Mouse (Mus musculus): Measurements from ENCODE around the gene Prrxl1. TPM values are rescaled to one million over a fixed set of nuclear protein-coding genes. Genes with fewer than 3 reads are reported as not detected.

Gene Prrxl1
- polyA plus RNA-seq, 1 experiment: not detected

DNA sequence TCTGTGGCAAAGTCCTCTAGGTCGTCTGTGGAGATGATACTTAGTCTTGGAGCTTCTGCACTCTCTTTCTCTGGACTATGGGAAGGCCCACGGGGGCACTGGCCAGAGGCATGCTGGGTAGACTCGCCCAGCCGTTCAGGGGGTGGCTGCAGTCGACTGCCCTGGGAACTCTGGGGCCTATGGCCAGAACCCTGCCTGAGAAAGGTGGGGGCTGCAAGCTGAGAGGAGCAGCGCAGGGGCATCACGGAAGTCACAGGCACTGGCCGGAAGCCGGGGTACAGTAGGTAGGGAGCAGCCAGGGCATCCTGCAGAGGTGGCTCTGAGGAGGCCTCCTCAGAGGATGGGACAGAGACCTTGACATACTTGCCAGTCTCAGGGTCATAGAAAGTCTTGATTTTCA, 60.6 kb downstream of the Prrxl1 start:
- H3K4me3 ChIP-seq: no peak overlapping the region
- TF ChIP-seq CEBPB (IDR thresholded peaks at IDR 0.05; ENCODE audit: insufficient read depth, poor library complexity, severe bottlenecking) (no peak), MYOG (IDR thresholded peaks at IDR 0.05; ENCODE audit: control insufficient read depth in 1 of 3, insufficient read depth in 1 of 3, insufficient read length in 2 of 3, low read depth in 2 of 3) (no peak), MYOD1 (IDR thresholded peaks at IDR 0.05; ENCODE audit: control insufficient read depth in 1 of 3, insufficient read length in 2 of 3, low read depth in 2 of 3) (no peak), E2F4 (IDR thresholded peaks at IDR 0.05; ENCODE audit: insufficient read depth) (no peak), POLR2A (IDR thresholded peaks at IDR 0.05; ENCODE audit: insufficient read length, low read depth) (no peak), MAX (IDR thresholded peaks at IDR 0.05; ENCODE audit: low read depth) (no peak), USF1 (IDR thresholded peaks at IDR 0.05; ENCODE audit: low read depth) (no peak), SRF (IDR thresholded peaks at IDR 0.05; ENCODE audit: control insufficient read depth, insufficient read length, low read depth) (no peak), REST (IDR thresholded peaks at IDR 0.05; ENCODE audit: insufficient read depth, insufficient read length) (no peak), POLR2AphosphoS2 (IDR thresholded peaks at IDR 0.05; ENCODE audit: insufficient read length, low read depth) (no peak), TCF3 (IDR thresholded peaks at IDR 0.05; ENCODE audit: insufficient read length, low read depth) (no peak), TCF12 (IDR thresholded peaks at IDR 0.05; ENCODE audit: insufficient read depth, poor library complexity, severe bottlenecking) (no peak)
- H3K36me3 ChIP-seq (ENCODE audit: control insufficient read depth, insufficient read depth): no peaks in the 10 kb centered on the region
- H3K4me2 ChIP-seq (ENCODE audit: low read depth): no peak overlapping the region
- H3K79me2 ChIP-seq (ENCODE audit: control insufficient read depth, insufficient read depth): no peaks in the 10 kb centered on the region
- peaks cover 59% of the 10 kb centered on the region for H3K27me3 ChIP-seq (ENCODE audit: control insufficient read depth, insufficient read depth, insufficient read length)
- H3ac ChIP-seq (ENCODE audit: control insufficient read depth, insufficient read length): no peak overlapping the region

DNA sequence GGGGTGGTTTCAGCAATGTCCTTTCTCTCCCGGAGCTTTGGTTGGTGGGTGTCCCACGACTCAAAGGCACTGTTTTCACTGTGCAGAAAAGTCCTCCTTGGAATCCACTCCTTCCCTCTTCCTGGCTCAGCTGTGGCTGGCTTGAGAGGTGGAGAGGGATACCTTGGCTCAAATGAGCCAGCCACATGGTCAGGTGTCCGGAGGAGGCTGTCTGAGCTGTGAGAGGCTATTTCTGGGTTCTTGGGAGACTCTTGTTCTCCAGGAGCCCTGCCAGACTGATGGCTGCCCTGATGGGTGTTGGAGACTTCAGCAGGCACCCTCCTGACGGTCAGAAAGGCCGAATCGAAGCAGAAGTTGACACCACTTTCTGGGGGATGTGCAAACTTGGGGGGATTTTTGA, 63.9 kb downstream of the Prrxl1 start:
- Histone ChIP-seq H3K4me3 (no peak overlapping the region), H3K79me2 (ENCODE audit: control insufficient read depth, insufficient read depth) (no peaks in the 10 kb centered on the region), H3K27me3 (ENCODE audit: control insufficient read depth, insufficient read depth, insufficient read length) (peaks cover 62% of the 10 kb centered on the region), H3K4me2 (ENCODE audit: low read depth) (no peak overlapping the region), H3K36me3 (ENCODE audit: control insufficient read depth, insufficient read depth) (no peaks in the 10 kb centered on the region), H3ac (ENCODE audit: control insufficient read depth, insufficient read length) (no peak overlapping the region)
- no peak for TF ChIP-seq MYOD1 (IDR thresholded peaks at IDR 0.05; ENCODE audit: control insufficient read depth in 1 of 3, insufficient read length in 2 of 3, low read depth in 2 of 3)
- no peak for TF ChIP-seq TCF12 (IDR thresholded peaks at IDR 0.05; ENCODE audit: insufficient read depth, poor library complexity, severe bottlenecking)
- TF ChIP-seq REST (IDR thresholded peaks at IDR 0.05; ENCODE audit: insufficient read depth, insufficient read length): no peak
- TF ChIP-seq E2F4 (IDR thresholded peaks at IDR 0.05; ENCODE audit: insufficient read depth): no peak
- TF ChIP-seq POLR2AphosphoS2 (IDR thresholded peaks at IDR 0.05; ENCODE audit: insufficient read length, low read depth): no peak
- no peak for TF ChIP-seq USF1 (IDR thresholded peaks at IDR 0.05; ENCODE audit: low read depth)
- no peak for TF ChIP-seq MYOG (IDR thresholded peaks at IDR 0.05; ENCODE audit: control insufficient read depth in 1 of 3, insufficient read depth in 1 of 3, insufficient read length in 2 of 3, low read depth in 2 of 3)
- no peak for TF ChIP-seq SRF (IDR thresholded peaks at IDR 0.05; ENCODE audit: control insufficient read depth, insufficient read length, low read depth)

DNA sequence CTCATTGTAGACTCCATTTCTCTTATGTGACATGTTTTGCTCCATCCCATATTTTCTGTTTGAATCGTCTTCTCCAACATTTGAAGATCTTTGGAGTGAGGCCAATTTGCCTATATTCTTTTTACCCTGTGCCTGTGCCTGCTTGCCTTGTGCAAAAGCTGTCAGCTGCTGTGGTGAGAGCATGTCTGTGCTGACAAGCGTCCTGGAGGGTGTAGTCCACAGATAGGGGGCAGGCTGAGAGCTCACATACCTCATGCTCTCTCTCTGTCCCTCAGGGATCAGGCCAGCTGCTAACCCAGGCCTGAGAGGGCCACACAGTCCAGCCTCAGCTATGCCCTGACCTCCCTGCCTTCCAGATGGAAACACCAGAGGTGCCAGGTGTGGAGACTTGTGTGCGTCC, 74.0 kb downstream of the Prrxl1 start:
- no peak overlapping the region for H3K4me3 ChIP-seq
- H3K79me2 ChIP-seq (ENCODE audit: control insufficient read depth, insufficient read depth): no peaks in the 10 kb centered on the region
- no peak overlapping the region for H3ac ChIP-seq (ENCODE audit: control insufficient read depth, insufficient read length)
- H3K36me3 ChIP-seq (ENCODE audit: control insufficient read depth, insufficient read depth): no peaks in the 10 kb centered on the region
- H3K4me2 ChIP-seq (ENCODE audit: low read depth): no peak overlapping the region
- TF ChIP-seq SRF (IDR thresholded peaks at IDR 0.05; ENCODE audit: control insufficient read depth, insufficient read length, low read depth): no peak
- TF ChIP-seq TCF3 (IDR thresholded peaks at IDR 0.05; ENCODE audit: insufficient read length, low read depth): no peak
- no peak for TF ChIP-seq TCF12 (IDR thresholded peaks at IDR 0.05; ENCODE audit: insufficient read depth, poor library complexity, severe bottlenecking)
- no peak for TF ChIP-seq MYOG (IDR thresholded peaks at IDR 0.05; ENCODE audit: control insufficient read depth in 1 of 3, insufficient read depth in 1 of 3, insufficient read length in 2 of 3, low read depth in 2 of 3)
- TF ChIP-seq POLR2AphosphoS2 (IDR thresholded peaks at IDR 0.05; ENCODE audit: insufficient read length, low read depth): no peak
- no peak for TF ChIP-seq MYOD1 (IDR thresholded peaks at IDR 0.05; ENCODE audit: control insufficient read depth in 1 of 3, insufficient read length in 2 of 3, low read depth in 2 of 3)
- TF ChIP-seq CEBPB (IDR thresholded peaks at IDR 0.05; ENCODE audit: insufficient read depth, poor library complexity, severe bottlenecking): no peak
- H3K27me3 ChIP-seq (ENCODE audit: control insufficient read depth, insufficient read depth, insufficient read length): peaks cover 22% of the 10 kb centered on the region

DNA sequence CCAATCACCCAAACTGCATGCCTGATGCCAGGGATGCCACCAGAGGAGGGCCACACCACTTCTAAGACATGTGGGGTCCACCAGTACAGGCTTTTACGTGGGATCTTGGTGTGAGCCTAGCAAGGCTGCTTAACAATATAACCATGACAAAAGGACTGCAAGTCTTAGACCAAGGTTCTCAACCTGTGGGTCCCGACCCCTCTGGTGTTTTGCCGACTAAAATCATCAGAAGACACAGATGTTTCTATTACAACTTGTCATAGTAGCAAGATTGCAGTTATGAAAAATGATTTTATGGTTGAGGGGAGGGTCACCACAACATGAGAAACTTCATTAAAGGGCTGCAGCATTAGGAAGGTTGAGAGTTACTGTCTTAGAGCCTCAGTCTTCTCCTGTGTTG, 79.4 kb downstream of the Prrxl1 start:
- TF ChIP-seq TCF3 (IDR thresholded peaks at IDR 0.05; ENCODE audit: insufficient read length, low read depth) (no peak), POLR2A (IDR thresholded peaks at IDR 0.05; ENCODE audit: insufficient read length, low read depth) (no peak)
- no peaks in the 10 kb centered on the region for H3K36me3 ChIP-seq (ENCODE audit: control insufficient read depth, insufficient read depth)
- no peak overlapping the region for H3K4me3 ChIP-seq

DNA sequence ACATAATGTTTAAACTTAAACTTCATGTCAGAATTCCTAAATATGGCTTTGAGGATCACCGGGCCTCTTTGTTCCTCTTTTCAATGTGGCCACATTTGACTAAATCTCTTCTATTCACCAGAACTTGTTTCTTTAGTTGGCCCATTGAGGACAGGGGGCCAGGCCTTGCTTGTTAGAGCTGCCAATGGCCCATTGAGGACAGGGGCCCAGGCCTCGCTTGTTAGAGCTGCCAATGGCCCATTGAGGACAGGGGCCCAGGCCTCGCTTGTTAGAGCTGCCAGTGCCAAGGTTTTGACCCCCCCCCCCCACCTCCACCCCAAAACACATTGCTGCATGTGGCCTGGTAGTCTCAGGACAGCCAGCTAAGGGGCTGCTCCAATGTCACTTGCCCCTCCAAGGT, 82.4 kb downstream of the Prrxl1 start:
- Histone ChIP-seq H3K36me3 (ENCODE audit: control insufficient read depth, insufficient read depth) (no peaks in the 10 kb centered on the region), H3K79me2 (ENCODE audit: control insufficient read depth, insufficient read depth) (no peaks in the 10 kb centered on the region), H3K27me3 (ENCODE audit: control insufficient read depth, insufficient read depth, insufficient read length) (peaks cover 47% of the 10 kb centered on the region), H3K4me2 (ENCODE audit: low read depth) (no peak overlapping the region), H3K4me3 (no peak overlapping the region), H3ac (ENCODE audit: control insufficient read depth, insufficient read length) (no peak overlapping the region)
- TF ChIP-seq SRF (IDR thresholded peaks at IDR 0.05; ENCODE audit: control insufficient read depth, insufficient read length, low read depth) (no peak), MAX (IDR thresholded peaks at IDR 0.05; ENCODE audit: low read depth) (no peak), REST (IDR thresholded peaks at IDR 0.05; ENCODE audit: insufficient read depth, insufficient read length) (no peak), CEBPB (IDR thresholded peaks at IDR 0.05; ENCODE audit: insufficient read depth, poor library complexity, severe bottlenecking) (no peak), MYOG (IDR thresholded peaks at IDR 0.05; ENCODE audit: control insufficient read depth in 1 of 3, insufficient read depth in 1 of 3, insufficient read length in 2 of 3, low read depth in 2 of 3) (no peak), POLR2AphosphoS2 (IDR thresholded peaks at IDR 0.05; ENCODE audit: insufficient read length, low read depth) (no peak), TCF3 (IDR thresholded peaks at IDR 0.05; ENCODE audit: insufficient read length, low read depth) (no peak), USF1 (IDR thresholded peaks at IDR 0.05; ENCODE audit: low read depth) (no peak), E2F4 (IDR thresholded peaks at IDR 0.05; ENCODE audit: insufficient read depth) (no peak), TCF12 (IDR thresholded peaks at IDR 0.05; ENCODE audit: insufficient read depth, poor library complexity, severe bottlenecking) (no peak), MYOD1 (IDR thresholded peaks at IDR 0.05; ENCODE audit: control insufficient read depth in 1 of 3, insufficient read length in 2 of 3, low read depth in 2 of 3) (no peak)

More for the DNA sequence above, 79.4 kb downstream of the Prrxl1 start:
- Histone ChIP-seq H3K79me2 (ENCODE audit: control insufficient read depth, insufficient read depth) (no peaks in the 10 kb centered on the region), H3K27me3 (ENCODE audit: control insufficient read depth, insufficient read depth, insufficient read length) (peaks cover 47% of the 10 kb centered on the region), H3K4me2 (ENCODE audit: low read depth) (no peak overlapping the region), H3ac (ENCODE audit: control insufficient read depth, insufficient read length) (no peak overlapping the region)
